Mouse (Mus musculus) spleen, postnatal 10 days (tissue): Measurements from ENCODE around the gene Unc5a.

Experiments
- DNase-seq, 2 experiments: peaks; one replicate each; pipeline ENCODE4 v3.0.0; 2021 to 2022; ENCODE audit warnings: low spot score in 2 of 2

Unc5a gene

DNA sequence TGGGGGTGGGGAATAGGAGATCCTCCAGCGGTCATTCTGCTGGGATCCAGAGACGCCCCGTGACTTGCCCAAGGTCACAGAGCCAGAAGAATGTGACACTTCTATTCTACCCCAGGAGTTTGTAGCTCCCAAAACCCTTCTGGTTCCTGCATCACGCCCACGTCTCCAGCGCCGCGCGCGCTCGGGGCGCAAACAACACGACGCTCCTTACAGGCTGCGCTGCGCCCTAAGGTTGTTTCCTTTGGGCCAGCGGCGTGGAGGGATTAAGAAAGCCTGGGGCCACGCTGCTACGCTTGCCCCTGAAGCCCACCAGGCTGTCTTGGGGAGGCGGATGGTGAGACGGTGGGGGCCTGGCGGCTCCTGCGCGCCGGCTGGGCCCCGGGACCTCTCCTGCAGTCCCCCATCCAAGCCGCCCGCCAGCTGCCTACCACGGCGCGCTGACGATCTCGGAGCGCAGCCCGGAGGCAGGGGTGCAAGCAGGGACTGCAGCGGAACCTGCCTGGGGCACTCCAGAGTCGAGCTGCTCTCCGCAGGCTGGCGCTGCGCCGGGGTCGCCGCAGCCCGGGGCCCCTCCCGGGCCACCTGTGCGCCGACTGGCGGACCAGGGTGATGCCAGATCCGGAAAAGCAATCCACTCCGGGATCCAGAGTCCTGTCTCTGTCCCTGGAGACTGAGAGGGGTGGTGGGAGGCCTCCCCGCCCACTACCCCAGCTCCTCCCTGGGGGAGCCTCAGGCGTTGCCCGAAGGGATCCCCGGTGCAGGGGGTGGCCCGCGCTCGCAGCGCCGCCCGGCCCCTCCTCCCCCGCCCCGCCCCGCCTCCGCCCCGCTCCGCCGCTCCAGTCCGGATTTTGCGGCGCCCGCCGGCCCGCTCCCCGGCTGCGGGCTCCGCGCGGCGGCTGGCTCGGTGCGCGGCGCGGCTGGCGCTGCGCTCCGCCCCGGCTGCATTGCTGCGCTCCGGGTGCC lies at the start of gene Unc5a:
Gene Unc5a, plus strand, starts transcription at position 881 of the 963 bp plus-strand sequence.
- DNase-seq, result peak; percentile 6 to 36

DNA sequence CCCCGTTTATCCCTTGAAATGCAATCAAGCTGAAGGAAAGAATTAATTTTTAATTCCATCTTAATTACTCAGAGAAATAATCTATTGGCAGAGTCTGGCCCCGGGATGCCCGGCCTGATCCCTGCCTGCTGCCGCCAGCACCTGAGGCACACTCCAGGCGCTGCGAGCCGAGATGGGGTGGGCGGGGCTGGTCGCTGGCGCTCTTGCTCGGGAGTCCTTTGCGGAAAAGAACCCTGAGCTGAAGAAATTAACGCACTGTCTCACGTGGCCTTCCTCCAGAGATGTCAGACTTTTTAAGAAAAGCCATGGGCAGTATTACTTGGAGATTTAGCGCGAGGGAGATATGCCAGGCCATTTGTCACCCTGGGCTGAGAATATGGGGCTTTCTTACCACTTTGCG lies 37.2 kb upstream of the Unc5a start:
- no peak for DNase-seq

DNA sequence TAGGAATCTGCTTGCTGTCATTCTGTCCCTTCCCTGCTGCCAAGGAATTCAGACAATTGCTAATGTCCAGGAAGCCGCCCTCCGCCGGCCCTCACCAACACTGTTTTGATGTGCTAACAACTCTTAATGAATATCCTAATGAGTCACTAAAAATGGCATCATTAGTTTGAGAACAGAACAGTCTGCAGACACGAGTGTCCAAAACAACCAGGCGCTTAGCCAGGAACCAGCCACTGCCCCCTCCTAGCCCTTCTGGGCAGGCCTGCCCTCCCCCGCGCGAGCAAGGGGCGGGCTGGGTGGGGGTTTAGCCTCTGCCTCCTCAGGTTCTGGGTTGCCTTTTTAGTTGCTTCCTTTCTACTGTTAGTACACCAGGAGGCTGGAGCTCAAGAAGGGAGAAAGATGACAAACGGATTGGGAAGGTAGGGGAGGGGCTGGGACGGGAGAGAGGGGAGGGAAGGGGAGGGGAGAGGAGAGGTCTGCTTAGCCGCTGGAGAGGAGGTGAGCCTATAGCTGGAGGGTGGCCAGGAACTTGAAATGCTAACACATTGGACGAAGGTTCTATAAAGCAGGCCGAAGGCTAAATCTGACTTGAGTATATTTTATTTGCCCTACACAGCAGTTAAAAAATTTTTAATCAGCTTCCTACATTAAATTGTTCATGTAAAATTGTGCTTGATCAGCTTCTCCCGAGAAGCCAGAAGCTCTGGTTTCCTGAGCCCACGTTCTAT lies 36.2 kb upstream of the Unc5a start:
- DNase-seq, result no peak

DNA sequence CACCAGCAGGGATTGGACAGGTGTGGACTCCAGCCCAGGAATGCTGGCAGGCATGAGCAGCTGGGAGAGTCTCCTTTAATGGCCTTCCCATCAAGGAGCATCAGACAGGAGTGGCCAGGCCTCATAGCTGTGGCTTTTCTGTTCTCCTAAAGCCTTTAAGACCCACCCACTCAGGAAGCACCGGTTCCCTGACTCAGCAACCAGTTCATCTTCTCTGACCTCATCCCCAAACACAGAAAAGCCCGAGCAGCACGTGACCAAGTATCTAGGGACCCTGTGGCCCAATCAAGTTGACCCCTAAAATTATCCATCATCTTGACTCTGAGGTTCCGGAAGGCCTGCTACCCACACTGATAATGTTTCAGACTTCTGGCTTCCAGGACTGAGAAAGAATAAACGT lies 32.6 kb upstream of the Unc5a start:
- DNase-seq, result no peak

GRCm38 (mm10) chr13:54918910-54919309 lies 30.3 kb upstream of the Unc5a start:
- DNase-seq, result no peak

GRCm38 (mm10) chr13:54919666-54920065 lies 29.5 kb upstream of the Unc5a start:
- no peak for DNase-seq

DNA sequence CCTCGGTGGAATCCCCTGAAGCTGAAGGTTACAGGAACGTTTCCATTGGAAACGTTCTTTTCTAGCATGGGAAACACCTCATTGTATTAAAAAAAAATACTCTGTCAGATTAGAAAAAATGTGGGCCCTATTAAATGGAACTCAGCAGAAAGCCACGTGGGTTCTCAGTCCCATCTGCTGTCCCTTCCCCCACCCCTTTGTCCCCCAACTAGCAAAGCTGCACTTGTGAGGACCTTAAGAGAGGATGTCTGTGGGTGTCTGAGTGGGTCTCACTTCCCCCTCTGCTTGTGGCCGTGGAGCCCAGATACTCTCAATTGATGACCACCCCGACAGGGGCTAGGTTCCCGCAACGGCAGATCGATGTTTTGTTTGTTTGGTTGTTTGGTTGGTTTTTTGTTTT lies 27.5 kb upstream of the Unc5a start:
- DNase-seq, result no peak

DNA sequence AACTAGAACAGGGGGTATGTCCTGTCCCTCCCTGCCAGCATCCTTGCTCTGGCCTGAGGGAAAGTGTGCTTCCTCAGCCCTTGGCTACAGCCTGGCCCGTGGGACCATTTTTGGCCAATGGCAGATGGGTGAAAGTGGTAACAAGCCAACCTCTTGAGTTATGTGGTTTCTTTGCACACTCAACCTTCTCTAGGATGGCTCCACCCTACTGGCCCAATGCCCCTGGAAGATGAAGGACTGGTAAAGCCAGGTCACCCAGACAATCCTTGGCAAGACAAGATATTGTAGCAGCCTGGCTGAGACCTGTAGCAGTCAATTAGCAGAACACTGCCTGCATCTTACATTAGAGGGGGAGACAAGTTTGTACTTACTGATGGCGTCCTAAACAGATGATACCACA lies 25.5 kb upstream of the Unc5a start:
- no peak for DNase-seq

GRCm38 (mm10) chr13:54925466-54925865 lies 23.7 kb upstream of the Unc5a start:
- DNase-seq, result no peak

GRCm38 (mm10) chr13:54926654-54927053 lies 22.6 kb upstream of the Unc5a start:
- DNase-seq, result no peak

GRCm38 (mm10) chr13:54930123-54930522 lies 19.1 kb upstream of the Unc5a start:
- no peak for DNase-seq

DNA sequence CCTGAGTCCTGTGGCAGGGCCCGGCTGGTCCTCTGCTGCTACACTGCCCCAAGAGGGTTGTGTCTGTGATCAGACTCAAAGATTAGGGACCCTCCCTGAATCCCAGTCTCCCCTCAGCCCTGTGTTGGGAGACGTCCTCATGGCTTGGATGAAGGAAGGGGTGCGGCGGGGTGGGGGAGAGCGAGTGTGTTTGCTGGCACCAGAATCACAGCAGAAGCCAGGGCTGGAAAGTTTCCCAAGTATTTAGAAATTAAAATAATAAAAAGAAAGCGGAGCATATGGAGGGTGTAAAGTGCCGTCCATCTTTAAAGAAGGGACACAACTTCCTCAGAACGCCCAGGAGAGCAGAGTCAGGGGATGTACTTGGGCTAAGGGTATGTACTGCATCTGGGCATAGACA lies 14.3 kb upstream of the Unc5a start:
- no peak for DNase-seq

DNA sequence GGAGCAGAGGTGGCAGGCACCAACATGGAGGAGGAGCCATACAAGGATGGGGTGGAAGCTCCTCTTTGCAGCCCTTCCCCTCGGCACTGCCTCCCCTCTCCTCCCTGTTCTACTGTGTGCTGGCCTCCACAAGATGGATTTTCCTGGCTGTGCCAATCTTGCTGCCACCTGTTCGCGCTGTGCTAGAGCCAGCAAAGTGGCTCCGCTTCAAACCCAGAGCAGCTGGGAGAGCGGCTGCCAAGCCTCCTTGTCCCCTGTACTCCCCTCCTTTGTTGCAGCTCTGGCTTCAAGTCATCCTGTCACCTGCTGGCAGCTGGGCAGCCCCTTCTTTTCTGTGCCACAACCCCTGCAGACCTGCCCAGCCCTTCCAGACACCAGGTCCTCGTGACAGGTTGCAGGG lies 13.0 kb upstream of the Unc5a start:
- DNase-seq, result no peak

GRCm38 (mm10) chr13:54937885-54938284 lies 11.3 kb upstream of the Unc5a start:
- DNase-seq, result no peak

DNA sequence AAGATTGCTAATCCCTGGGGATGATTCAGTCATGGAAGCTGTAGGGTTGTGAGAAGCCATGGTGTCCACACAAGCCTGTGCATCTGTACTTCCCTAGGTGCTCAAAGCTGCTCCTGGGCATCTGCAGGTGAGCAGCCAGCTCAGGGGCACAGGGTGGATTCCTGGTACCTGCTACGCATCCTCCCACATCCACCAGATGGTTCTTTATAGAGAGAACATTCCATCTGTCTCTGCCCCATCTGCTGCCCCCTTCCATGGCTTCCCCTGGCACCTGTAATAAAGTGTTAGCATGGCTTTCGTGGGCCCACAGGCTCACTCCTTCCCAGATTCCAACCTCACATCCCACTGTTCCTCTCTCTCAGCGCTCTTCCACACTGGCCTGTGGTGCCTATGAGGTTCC lies 10.7 kb upstream of the Unc5a start:
- DNase-seq, result no peak

GRCm38 (mm10) chr13:54944411-54945157 lies 4.6 kb upstream of the Unc5a start:
- no peak for DNase-seq

GRCm38 (mm10) chr13:54945332-54945731 lies 3.9 kb upstream of the Unc5a start:
- DNase-seq, result peak in 1 of 2 experiments; percentile 49

- DNase-seq, result no peak
Observed at GRCm38 (mm10) chr13:54946406-54946805, 2.8 kb upstream of the Unc5a start.

- no peak for DNase-seq
Observed at GRCm38 (mm10) chr13:54949592-54949991, 381 bp downstream of the Unc5a start.

DNA sequence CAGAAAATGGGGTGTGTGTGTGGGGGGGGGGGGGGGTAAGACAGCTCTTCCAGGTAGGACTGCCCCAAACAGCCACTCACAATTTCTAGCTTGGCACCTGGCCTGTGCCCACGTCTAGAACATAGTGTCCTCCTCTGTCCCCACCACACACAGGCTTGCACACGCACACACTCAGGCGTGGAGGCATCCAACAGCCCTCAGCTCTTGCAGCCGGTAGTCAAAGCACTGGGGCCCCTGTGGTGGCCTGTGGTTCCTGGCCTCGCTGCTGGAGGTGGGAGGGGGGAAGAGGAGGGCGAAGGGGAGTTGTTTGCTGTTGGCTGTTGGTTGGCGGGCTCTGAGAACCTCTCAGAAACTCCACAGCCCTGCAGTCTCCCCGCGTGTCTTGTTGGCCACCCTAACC lies 920 bp downstream of the Unc5a start:
- DNase-seq, result no peak

GRCm38 (mm10) chr13:54951166-54951565 lies 2.0 kb downstream of the Unc5a start:
- DNase-seq, result no peak

DNA sequence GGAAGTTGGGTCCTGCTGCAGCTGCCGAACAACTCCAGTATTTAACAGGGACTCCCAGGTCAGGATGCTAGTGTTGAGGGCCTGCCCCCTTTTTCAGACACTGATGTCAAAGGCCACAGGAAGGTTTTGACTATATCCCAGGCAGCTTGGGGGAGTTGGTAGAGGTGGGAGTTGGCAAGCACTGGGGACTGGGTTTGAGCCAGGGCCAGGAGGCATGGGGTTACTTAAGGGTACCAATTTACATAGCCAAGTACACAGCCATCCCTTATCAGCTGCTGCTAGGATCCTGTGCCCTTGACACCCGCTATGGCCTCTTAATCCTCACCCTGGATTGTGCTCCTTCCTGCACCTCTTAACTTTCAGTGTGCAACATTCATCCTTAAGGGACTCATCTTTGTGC lies 5.5 kb downstream of the Unc5a start:
- DNase-seq, result no peak
